Mouse (Mus musculus): Measurements from ENCODE around the gene Tex10. TPM values are rescaled to one million over a fixed set of nuclear protein-coding genes. Genes with fewer than 3 reads are reported as not detected.
A peak's percentile ranks its signal among the peaks of the same experiment; 100 is the strongest.

Tex10 gene
- 17.1 TPM for polyA plus RNA-seq (2012; fragmentation: generic; extraction: Trizol)
- long read RNA-seq, experiment 1, transcript Tex10-201 (15 exons, 3,102 nt): major isoform, 21 of 29 reads
- long read RNA-seq, experiment 1, partial matches to known transcripts: 6 of 29 reads
- long read RNA-seq, experiment 1, other reads (novel, unspliced or antisense): 2 of 29 reads
- long read RNA-seq, experiment 2, transcript Tex10-201 (15 exons, 3,102 nt): major isoform, 98 of 156 reads
- long read RNA-seq, experiment 2, partial matches to known transcripts: 22 of 156 reads
- long read RNA-seq, experiment 2, other reads (novel, unspliced or antisense): 36 of 156 reads

- H3K79me3 ChIP-seq (ENCODE audit: low read depth): peaks cover 41% of the 10 kb centered on the region
- TF ChIP-seq MAX (IDR thresholded peaks at IDR 0.05) (peak; percentile 82), USF1 (IDR thresholded peaks at IDR 0.05; ENCODE audit: low read depth) (peak; percentile 96), MYOD1 (IDR thresholded peaks at IDR 0.05; ENCODE audit: control insufficient read depth, insufficient read length, low read depth) (no peak)
- peak within 1 kb of the TSS; percentile 97 for H3ac ChIP-seq (ENCODE audit: control insufficient read depth, insufficient read length, low read depth)
- peaks cover 24% of the 10 kb centered on the region for H3K36me3 ChIP-seq (ENCODE audit: control insufficient read depth, insufficient read depth)
- H3K4me3 ChIP-seq (ENCODE audit: insufficient read depth, poor library complexity, severe bottlenecking): peak within 1 kb of the TSS; percentile 91
- peaks cover 53% of the 10 kb centered on the region for H3K79me2 ChIP-seq (ENCODE audit: control insufficient read depth, insufficient read depth)
- H3K27me3 ChIP-seq (ENCODE audit: control insufficient read depth, insufficient read depth, insufficient read length): no peaks in the 10 kb centered on the region
These were observed at the start of gene Tex10 for GRCm38 (mm10) chr4:48472792-48473650. Gene Tex10, minus strand, starts transcription at chr4:48473459.

GRCm38 (mm10) chr4:48510861-48511260 is 37.6 kb upstream of the Tex10 start:
- Histone ChIP-seq H3K79me3 (ENCODE audit: low read depth) (no peaks in the 10 kb centered on the region), H3K36me3 (ENCODE audit: control insufficient read depth, insufficient read depth) (no peaks in the 10 kb centered on the region), H3K79me2 (ENCODE audit: control insufficient read depth, insufficient read depth) (no peaks in the 10 kb centered on the region), H3K4me3 (ENCODE audit: insufficient read depth, poor library complexity, severe bottlenecking) (no peak overlapping the region), H3K27me3 (ENCODE audit: control insufficient read depth, insufficient read depth, insufficient read length) (no peaks in the 10 kb centered on the region), H3ac (ENCODE audit: control insufficient read depth, insufficient read length, low read depth) (no peak overlapping the region)
- no peak for TF ChIP-seq MYOG (IDR thresholded peaks at IDR 0.05; ENCODE audit: control insufficient read depth, extremely low read depth, insufficient read length)
- no peak for TF ChIP-seq CTCF (IDR thresholded peaks at IDR 0.05; ENCODE audit: control insufficient read depth, insufficient read depth, insufficient read length)
- TF ChIP-seq MYOD1 (IDR thresholded peaks at IDR 0.05; ENCODE audit: control insufficient read depth, insufficient read length, low read depth): no peak
- TF ChIP-seq USF1 (IDR thresholded peaks at IDR 0.05; ENCODE audit: low read depth): no peak
- no peak for TF ChIP-seq MAX (IDR thresholded peaks at IDR 0.05)
- TF ChIP-seq CEBPB (IDR thresholded peaks at IDR 0.05; ENCODE audit: low read depth): no peak
- no peak for TF ChIP-seq FOSL1 (IDR thresholded peaks at IDR 0.05; ENCODE audit: insufficient read depth, low read length, poor library complexity, severe bottlenecking)

GRCm38 (mm10) chr4:48492510-48492909 is 19.3 kb upstream of the Tex10 start:
- Histone ChIP-seq H3K36me3 (ENCODE audit: control insufficient read depth, insufficient read depth) (no peaks in the 10 kb centered on the region), H3K79me2 (ENCODE audit: control insufficient read depth, insufficient read depth) (no peaks in the 10 kb centered on the region), H3K27me3 (ENCODE audit: control insufficient read depth, insufficient read depth, insufficient read length) (no peaks in the 10 kb centered on the region), H3K79me3 (ENCODE audit: low read depth) (no peaks in the 10 kb centered on the region), H3K4me3 (ENCODE audit: insufficient read depth, poor library complexity, severe bottlenecking) (no peak overlapping the region), H3ac (ENCODE audit: control insufficient read depth, insufficient read length, low read depth) (no peak overlapping the region)
- no peak for TF ChIP-seq MYOG (IDR thresholded peaks at IDR 0.05; ENCODE audit: control insufficient read depth, extremely low read depth, insufficient read length)
- TF ChIP-seq MYOD1 (IDR thresholded peaks at IDR 0.05; ENCODE audit: control insufficient read depth, insufficient read length, low read depth): no peak
- no peak for TF ChIP-seq CTCF (IDR thresholded peaks at IDR 0.05; ENCODE audit: control insufficient read depth, insufficient read depth, insufficient read length)
- no peak for TF ChIP-seq MAX (IDR thresholded peaks at IDR 0.05)
- TF ChIP-seq CEBPB (IDR thresholded peaks at IDR 0.05; ENCODE audit: low read depth): no peak
- no peak for TF ChIP-seq USF1 (IDR thresholded peaks at IDR 0.05; ENCODE audit: low read depth)

GRCm38 (mm10) chr4:48491290-48491743 is 18.1 kb upstream of the Tex10 start:
- Histone ChIP-seq H3K36me3 (ENCODE audit: control insufficient read depth, insufficient read depth) (no peaks in the 10 kb centered on the region), H3K79me3 (ENCODE audit: low read depth) (no peaks in the 10 kb centered on the region), H3K79me2 (ENCODE audit: control insufficient read depth, insufficient read depth) (no peaks in the 10 kb centered on the region), H3K27me3 (ENCODE audit: control insufficient read depth, insufficient read depth, insufficient read length) (no peaks in the 10 kb centered on the region), H3K4me3 (ENCODE audit: insufficient read depth, poor library complexity, severe bottlenecking) (no peak overlapping the region), H3ac (ENCODE audit: control insufficient read depth, insufficient read length, low read depth) (no peak overlapping the region)
- TF ChIP-seq MYOD1 (IDR thresholded peaks at IDR 0.05; ENCODE audit: control insufficient read depth, insufficient read length, low read depth): no peak
- TF ChIP-seq USF1 (IDR thresholded peaks at IDR 0.05; ENCODE audit: low read depth): no peak
- TF ChIP-seq MAX (IDR thresholded peaks at IDR 0.05): no peak
- TF ChIP-seq FOSL1 (IDR thresholded peaks at IDR 0.05; ENCODE audit: insufficient read depth, low read length, poor library complexity, severe bottlenecking): no peak
- no peak for TF ChIP-seq CTCF (IDR thresholded peaks at IDR 0.05; ENCODE audit: control insufficient read depth, insufficient read depth, insufficient read length)

- Histone ChIP-seq H3K27me3 (ENCODE audit: control insufficient read depth, insufficient read depth, insufficient read length) (no peaks in the 10 kb centered on the region), H3K4me3 (ENCODE audit: insufficient read depth, poor library complexity, severe bottlenecking) (no peak overlapping the region), H3K36me3 (ENCODE audit: control insufficient read depth, insufficient read depth) (no peaks in the 10 kb centered on the region), H3ac (ENCODE audit: control insufficient read depth, insufficient read length, low read depth) (no peak overlapping the region), H3K79me2 (ENCODE audit: control insufficient read depth, insufficient read depth) (no peaks in the 10 kb centered on the region), H3K79me3 (ENCODE audit: low read depth) (no peaks in the 10 kb centered on the region)
- TF ChIP-seq FOSL1 (IDR thresholded peaks at IDR 0.05; ENCODE audit: insufficient read depth, low read length, poor library complexity, severe bottlenecking) (no peak), USF1 (IDR thresholded peaks at IDR 0.05; ENCODE audit: low read depth) (no peak), MYOG (IDR thresholded peaks at IDR 0.05; ENCODE audit: control insufficient read depth, extremely low read depth, insufficient read length) (no peak), CTCF (IDR thresholded peaks at IDR 0.05; ENCODE audit: control insufficient read depth, insufficient read depth, insufficient read length) (no peak), MYOD1 (IDR thresholded peaks at IDR 0.05; ENCODE audit: control insufficient read depth, insufficient read length, low read depth) (no peak), CEBPB (IDR thresholded peaks at IDR 0.05; ENCODE audit: low read depth) (no peak), MAX (IDR thresholded peaks at IDR 0.05) (no peak)
These were observed 15.7 kb upstream of the Tex10 start for GRCm38 (mm10) chr4:48488916-48489315.
